Mouse (Mus musculus) layer of hippocampus, adult 8-10 months (tissue): ENCODE measurements around the gene Trmu. TPM values are rescaled to one million over a fixed set of nuclear protein-coding genes. Genes with fewer than 3 reads are reported as not detected.
"Not testable (repeated sequence)": the region's sequence is repeated elsewhere in the genome, so short reads cannot be mapped to it uniquely, and the experiment has no call there.

ENCODE experiments used
- DNase-seq, 2 experiments: peaks; one replicate each; pipeline ENCODE4 v3.0.0; 2022; ENCODE audit warnings: low spot score in 2 of 2
- total RNA-seq, 4 experiments: library from RNA; stranded (reverse); gene quantifications; 2 replicates each; pipeline ENCODE4 v1.2.4; 2022

The Trmu gene
- 10 to 100 TPM; 31.0 to 40.1 (median 35.9) TPM for total RNA-seq

- peak; percentile 87 to 94 for DNase-seq
These were observed at the start of gene Trmu for GRCm38 (mm10) chr15:85878848-85879497. Gene Trmu, plus strand, starts transcription at chr15:85879312.

GRCm38 (mm10) chr15:85829470-85829869, 49.6 kb upstream of the Trmu start:
- DNase-seq, result no peak

- peak; percentile 78 to 84 for DNase-seq
These were observed 47.0 kb upstream of the Trmu start, which contains the start of gene Ttc38 for GRCm38 (mm10) chr15:85831954-85832590. Gene Ttc38, plus strand, starts transcription at chr15:85832306.

DNA sequence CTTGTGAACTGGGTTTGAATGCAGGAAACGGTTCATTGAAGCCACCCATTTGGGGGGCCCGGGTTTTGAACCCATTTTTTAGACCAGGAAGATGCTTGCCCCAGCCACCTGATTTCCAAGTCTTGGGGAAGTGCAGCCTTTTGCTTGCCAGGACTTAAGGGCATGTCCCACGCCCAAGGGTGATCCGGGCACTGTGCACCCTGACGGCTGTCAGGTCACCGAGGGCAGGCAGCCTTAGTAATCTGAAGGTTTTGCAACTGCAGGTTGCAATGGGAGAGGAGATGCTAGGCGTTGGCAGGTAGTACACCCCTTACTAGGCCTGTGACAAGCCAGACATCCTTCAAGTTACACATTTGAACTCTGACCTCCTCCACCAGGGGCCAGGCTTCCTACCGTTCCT, 46.5 kb upstream of the Trmu start:
- DNase-seq, result no peak

- DNase-seq, result no peak
These were observed 43.8 kb upstream of the Trmu start for GRCm38 (mm10) chr15:85835335-85835734.

GRCm38 (mm10) chr15:85836887-85837286, 42.2 kb upstream of the Trmu start:
- no peak for DNase-seq

GRCm38 (mm10) chr15:85840983-85841382, 38.1 kb upstream of the Trmu start:
- no peak for DNase-seq

GRCm38 (mm10) chr15:85841796-85842360, 37.2 kb upstream of the Trmu start:
- DNase-seq, result no peak

DNA sequence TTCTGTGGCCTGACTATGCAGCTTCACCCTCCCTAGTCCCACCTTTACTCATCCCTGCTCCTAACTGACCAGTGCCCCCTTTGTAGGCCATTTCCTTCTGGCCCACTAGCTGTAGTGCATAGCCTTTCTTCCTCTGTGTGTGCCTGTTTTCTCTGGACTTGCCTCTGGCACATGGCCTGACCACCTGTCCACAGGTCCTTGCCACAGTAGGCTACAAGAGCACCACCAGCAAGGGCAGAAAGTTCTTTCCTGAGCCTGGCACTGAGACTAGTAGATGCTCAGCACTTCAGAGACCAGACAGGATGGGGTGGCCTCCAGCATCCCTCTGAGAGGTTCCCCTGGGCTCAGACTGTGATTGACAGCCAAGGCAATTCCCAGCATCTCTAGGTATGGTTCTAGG, 34.0 kb upstream of the Trmu start:
- no peak for DNase-seq

DNA sequence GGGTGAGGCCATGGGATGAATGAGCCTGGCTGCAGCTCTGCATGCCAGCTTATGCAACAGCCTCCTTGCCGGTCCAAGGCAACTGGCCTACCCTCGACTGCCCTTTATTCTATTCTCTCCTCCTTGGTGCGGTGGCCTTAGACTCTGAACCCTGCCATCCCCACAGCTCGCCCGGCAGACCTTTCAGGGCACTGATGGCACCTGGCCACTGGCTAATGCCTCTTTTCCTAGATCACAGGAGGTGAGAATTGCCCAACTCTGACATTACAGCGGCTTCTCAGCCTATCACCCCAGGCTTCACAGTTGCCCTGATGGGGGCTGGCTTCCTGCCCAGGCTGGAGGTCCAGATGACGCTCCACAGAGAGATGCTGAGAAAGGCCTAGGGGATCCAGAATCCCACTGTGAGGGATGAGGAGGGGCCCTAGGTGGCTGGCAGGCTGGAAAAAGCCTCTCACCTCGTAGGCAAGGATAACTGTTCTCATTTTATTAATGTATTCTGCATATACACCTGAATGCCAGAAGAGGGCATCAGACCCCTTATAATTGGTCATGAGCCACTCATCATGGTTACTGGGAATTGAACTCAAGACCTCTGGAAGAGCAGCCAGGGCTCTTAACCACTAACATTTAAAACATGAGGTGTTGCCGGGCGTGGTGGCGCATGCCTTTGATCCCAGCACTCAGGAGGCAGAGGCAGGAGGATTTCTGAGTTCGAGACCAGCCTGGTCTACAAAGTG, 27.3 kb upstream of the Trmu start:
- DNase-seq, result no peak

- DNase-seq, result no peak
These were observed 20.1 kb upstream of the Trmu start for GRCm38 (mm10) chr15:85858980-85859489.

DNA sequence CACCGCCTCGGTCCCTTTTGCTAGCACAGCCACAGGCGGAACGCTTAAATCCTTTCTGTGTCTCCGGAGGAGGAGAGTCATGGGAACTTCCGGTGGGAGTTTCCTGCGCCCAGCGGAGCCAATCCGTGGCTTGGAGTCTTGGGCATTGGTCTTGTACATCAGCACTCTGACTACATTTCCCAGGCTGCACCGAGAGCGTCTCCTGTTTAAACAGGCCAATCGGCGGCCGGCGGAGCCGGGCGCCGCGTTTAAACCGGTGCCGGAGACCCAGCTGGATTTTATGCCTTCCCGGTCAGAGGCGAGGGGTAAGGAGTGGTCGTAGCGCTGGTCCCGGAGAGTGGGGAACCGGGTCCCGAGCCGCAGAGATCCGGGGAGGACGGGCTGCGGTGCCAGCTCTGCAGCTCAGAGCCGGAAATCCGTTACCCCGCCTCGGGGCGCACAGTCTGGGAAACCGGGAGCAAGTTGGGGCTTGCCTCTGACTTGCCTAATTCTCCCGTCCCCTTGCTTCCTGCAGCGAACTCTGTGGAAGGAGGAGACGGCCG, 19.6 kb upstream of the Trmu start, which contains the start of gene Gtse1:
Gtse1 (plus strand) TSS at position 256 of the 542 bp plus-strand sequence.
- DNase-seq, result peak; percentile 96

DNA sequence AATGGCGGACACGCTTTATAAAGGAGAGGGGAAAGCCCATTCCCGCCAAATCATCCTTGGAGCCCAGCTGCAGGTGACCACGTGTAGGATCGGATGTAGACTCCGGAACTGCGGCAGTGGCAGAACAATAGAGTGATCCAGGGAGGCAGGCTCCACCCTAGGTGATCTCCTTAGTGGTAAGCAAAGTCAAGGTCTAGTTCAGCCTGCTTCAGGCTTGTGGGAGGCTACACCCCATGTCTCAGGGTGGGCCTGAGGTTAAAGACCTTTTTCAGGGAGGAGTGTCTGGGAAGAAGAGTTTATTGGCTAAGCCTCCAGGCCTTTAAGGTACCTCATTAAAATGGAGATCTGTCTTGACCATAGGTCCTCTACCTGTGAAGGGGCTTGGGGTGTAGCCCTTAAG, 13.2 kb upstream of the Trmu start:
- DNase-seq, result not testable (repeated sequence)

DNA sequence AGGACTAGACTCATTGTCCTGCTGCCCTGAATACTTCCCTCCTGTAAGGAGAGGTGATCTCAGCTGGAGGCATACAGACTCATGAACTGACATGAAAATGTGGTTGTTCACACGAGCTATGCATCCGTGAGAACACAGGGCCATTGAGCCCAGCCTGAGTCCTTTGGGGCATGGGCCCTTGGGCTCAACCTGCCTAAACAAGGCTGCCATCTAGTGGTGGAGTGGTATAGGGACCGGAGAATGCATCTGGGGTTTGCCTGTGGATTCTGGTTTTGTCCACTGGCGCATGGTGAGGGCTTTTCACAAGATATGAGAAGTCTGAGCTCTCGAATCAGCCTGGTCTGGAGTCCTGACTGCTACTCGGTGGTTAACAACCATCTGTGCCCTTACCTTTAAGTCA, 11.4 kb upstream of the Trmu start:
- peak; percentile 58 to 79 for DNase-seq

DNA sequence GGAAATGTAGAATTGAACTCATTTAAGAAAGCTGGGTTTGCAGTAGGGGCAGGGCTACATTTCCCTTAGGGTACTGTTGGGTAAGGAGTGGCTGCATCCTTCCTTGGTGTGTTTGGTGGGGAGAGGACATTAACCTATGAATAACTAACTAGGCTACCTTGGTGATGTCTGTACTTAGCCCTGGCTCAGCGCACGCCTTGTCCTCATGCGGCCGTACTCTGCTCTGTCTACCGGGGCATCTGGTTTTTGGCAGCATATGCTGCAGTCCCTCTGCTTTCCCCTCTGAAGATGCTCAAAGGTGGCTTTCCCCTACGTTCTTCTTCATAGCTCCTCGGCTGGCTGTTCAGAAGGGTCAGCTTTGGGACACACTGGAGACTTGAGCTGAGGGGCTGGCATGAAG, 1.8 kb upstream of the Trmu start:
- no peak for DNase-seq

DNA sequence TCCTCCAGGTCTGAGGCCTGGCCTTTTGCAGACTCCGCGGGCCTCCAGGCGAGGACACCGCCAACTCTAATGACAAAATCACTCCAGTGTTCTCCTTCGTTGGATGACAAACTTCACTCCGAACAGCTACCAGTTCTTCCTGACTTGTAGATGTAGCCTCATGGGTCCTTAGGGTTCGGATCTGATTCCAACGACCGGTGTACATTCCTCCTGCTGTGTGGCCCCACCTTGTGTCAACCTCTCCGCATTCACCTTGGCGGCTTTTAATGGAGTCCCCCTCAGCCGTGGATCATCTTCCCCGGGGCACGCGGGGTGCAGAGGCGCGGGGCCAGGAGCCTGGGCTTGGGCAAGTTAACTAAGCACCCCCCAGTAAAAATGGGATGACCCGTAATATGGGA, 385 bp downstream of the Trmu start:
- no peak for DNase-seq

GRCm38 (mm10) chr15:85885606-85886005, 6.5 kb downstream of the Trmu start:
- DNase-seq, result no peak

DNA sequence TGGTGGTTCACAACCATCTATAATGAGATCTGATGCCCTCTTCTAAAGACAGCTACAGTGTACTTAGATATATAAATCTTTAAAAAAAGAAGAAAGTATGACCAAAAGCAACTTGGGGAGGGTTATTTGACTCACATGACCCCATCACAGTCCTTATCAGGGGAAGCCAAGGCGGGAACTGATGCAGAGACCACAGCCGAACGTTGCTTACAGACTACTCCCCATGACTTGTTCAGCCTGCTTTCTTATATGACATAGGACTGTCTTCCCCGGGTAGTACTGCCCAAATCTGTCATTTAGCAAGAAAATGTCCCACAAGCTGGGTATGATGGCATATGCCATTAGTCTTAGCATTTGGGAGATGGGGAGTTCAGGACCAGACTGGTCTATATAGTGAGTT, 10.1 kb downstream of the Trmu start:
- DNase-seq, result no peak

GRCm38 (mm10) chr15:85891971-85892370, 12.9 kb downstream of the Trmu start:
- no peak for DNase-seq

GRCm38 (mm10) chr15:85892498-85893118, 13.5 kb downstream of the Trmu start:
- no peak for DNase-seq

DNA sequence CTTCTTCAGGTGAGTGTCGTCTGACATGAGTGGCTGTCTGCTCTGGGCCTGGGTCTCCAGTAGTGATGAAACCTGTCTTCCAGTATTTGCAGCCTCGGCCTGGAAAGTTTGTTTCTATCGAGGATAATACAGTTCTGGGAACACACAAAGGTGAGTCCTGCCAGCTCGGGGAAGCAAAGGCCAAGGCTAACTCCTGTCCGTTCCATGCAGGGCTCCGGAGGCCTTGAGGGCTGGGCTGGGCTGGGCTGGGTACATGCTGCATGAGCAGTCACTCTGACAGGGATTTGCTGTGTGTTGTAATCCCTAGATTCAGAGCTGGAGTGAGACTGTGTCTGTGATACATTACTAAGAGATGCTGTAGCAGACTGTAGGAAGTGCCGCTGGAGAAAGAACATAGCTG, 14.8 kb downstream of the Trmu start:
- no peak for DNase-seq
